Comparison of ENCODE assay signal across 17 mouse cellular contexts in the genomic region with DNA sequence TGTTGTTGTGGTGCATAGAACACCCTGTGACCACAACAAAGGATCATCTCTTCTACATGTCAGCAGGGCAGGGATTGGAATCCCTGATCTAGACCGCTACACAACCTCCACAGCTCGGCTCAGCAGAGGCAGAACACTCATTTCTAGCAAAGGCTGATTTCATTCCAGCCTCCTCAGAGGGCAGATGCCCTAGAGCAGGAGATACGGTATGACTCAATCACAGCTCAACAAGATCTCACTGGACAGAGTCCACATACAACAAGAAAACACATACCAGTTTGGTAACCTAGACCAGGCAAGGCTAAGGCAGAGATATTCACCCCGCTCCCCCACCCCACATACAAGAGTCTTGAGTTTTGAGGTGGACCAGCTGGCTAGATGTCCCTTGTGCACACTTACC.
"Had no signal": no experiment of that assay in that cellular context is flagged by ENCODE, and none has a peak within 500 bp of the region (broad histone marks: within the 10 kb centered on the region; RNA-seq: fewer than 3 reads in every experiment).

No protein-coding gene starts in this region.

- ATAC-seq: lung, postnatal 0 days; midbrain, embryonic 16.5 days had no signal

- H3K27ac ChIP-seq: lung, embryonic 15.5 days; midbrain, embryonic 10.5 days; midbrain, embryonic 12.5 days; neural tube, embryonic 13.5 days; stomach, embryonic 15.5 days; stomach, postnatal 0 days had no signal

- H3K4me1 ChIP-seq: midbrain, embryonic 10.5 days; midbrain, embryonic 12.5 days; neural tube, embryonic 13.5 days; stomach, embryonic 15.5 days had no signal

- DNase-seq: lung, adult 18-20 months; lung, postnatal 14 days; lung, postnatal 4 days; midbrain, embryonic 14.5 days; right cerebral cortex, postnatal 14 days; thymus, adult 2 months; thymus, postnatal 25 days; thymus, postnatal 4 days had no signal

- H3K27me3 ChIP-seq: lung, embryonic 15.5 days; midbrain, embryonic 12.5 days; neural tube, embryonic 13.5 days; stomach, embryonic 15.5 days had no signal

- H3K4me3 ChIP-seq: lung, embryonic 15.5 days; midbrain, embryonic 10.5 days; midbrain, embryonic 12.5 days; myocyte; neural tube, embryonic 13.5 days; stomach, embryonic 15.5 days had no signal

- H3K9ac ChIP-seq: lung, embryonic 15.5 days; midbrain, embryonic 12.5 days; neural tube, embryonic 13.5 days; stomach, embryonic 15.5 days had no signal

- H3K9me3 ChIP-seq: lung, embryonic 15.5 days; midbrain, embryonic 10.5 days; midbrain, embryonic 12.5 days; neural tube, embryonic 13.5 days; stomach, embryonic 15.5 days had no signal

- H3K4me2 ChIP-seq: lung, embryonic 15.5 days; midbrain, embryonic 12.5 days; neural tube, embryonic 13.5 days; stomach, embryonic 15.5 days had no signal
